Mouse (Mus musculus) megakaryocyte, adult 5-6 weeks (primary cell): Measurements from ENCODE around the gene Gm8978. TPM values are rescaled to one million over a fixed set of nuclear protein-coding genes. Genes with fewer than 3 reads are reported as not detected.
"Not testable (repeated sequence)": the region's sequence is repeated elsewhere in the genome, so short reads cannot be mapped to it uniquely, and the experiment has no call there.

Experiments
- ATAC-seq: 2 replicates; pipeline ENCODE4 v1.8.0; 2016; ENCODE audit warnings: mild to moderate bottlenecking, inconsistent platforms; ENCODE audit not compliant: poor library complexity, severe bottlenecking
- total RNA-seq, 2 experiments: library from RNA; stranded (forward) in 1 of 2; stranded (reverse) in 1 of 2; fragments of 153-499, 151-499 nt in 1 of 2; fragments of 221-1000, 200-1000 nt in 1 of 2; gene quantifications; 2 replicates each; pipeline versions ENCODE4 v1.2.3 to v1.2.4; 2015 to 2017

Gene Gm8978
- total RNA-seq (2015) (not detected in 2 replicates), total RNA-seq (2017) (not detected in 2 replicates)

DNA sequence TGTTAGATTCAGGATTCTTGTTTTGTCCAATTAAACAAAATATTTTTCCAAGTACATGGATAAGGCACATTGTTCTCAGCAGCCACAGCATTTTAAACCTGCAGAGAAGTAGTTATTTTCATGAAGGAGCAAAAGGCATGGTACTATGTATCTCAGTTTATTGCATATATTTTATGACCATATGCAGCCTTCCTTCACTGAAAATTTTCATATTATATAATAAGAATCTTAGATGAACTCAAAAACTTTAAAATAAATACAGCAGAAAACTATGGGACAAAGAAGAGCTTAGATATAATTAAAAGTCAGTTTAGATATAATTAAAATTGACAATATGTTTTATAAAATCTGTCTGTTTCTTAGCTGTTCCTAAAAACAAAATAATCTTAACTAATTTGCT is at the start of gene Gm8978:
Gm8978 (minus strand) TSS at position 101 of the 400 bp plus-strand sequence.
- not testable (repeated sequence) for ATAC-seq

DNA sequence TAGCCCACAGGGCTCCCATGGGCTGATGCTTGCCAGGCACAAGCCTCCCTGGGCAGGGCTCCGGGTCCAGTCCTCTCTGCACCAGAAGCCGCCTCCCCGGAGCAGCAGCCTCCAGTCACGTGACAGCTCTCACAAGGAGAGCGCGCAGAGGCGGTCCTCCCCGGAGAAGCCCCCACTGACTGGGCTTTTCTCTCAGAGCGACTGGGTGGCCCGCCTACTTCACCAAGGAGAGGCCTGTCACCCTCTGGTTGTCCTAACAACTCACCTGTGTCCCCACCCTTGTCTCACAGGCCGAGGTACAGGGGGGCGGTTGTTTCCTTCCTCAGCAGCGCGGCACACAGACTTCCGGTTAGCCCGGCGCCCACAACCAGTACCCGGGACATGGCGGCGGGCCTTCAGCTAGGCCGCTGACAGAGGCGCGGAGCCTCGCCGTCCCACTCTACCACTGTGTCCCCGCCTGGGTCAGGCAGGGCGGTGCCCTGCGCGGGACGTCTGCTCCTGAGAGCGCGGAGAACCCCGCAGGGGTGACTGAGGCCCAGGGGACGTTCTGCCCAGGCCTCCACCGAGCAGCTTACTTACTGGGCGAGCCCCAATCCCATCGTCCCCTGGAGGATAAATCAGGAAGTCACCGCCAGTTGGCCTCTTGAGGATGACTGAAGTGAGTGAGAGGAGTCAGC is 35.3 kb downstream of the Gm8978 start:
- peak; percentile 95 for ATAC-seq

- not testable (repeated sequence) for ATAC-seq
These were observed 56.5 kb downstream of the Gm8978 start for GRCm38 (mm10) chr19:33568551-33568950.

Other genes with a start within 250 kb of the Gm8978 start
- 1.2 and 2.8 TPM in 2 replicates for gene Rnls, start 233.0 kb downstream of the Gm8978 start, total RNA-seq (2015)
- 1.8 and 3.5 TPM in 2 replicates for gene Rnls, start 233.0 kb downstream of the Gm8978 start, total RNA-seq (2017)
- gene Lipo4, start 107.5 kb downstream of the Gm8978 start, total RNA-seq (2015) = not detected in 2 replicates
- gene Lipo4, start 107.5 kb downstream of the Gm8978 start, total RNA-seq (2017) = not detected in 2 replicates
- gene Lipo2, start 126.1 kb upstream of the Gm8978 start, total RNA-seq (2015) = not detected in 2 replicates
- gene Lipo2, start 126.1 kb upstream of the Gm8978 start, total RNA-seq (2017) = 0.53 TPM in 1 of 2 replicates, not detected in the other
- 16.5 and 22.5 TPM in 2 replicates for gene Lipo3, start 136.7 kb upstream of the Gm8978 start, total RNA-seq (2015)
- gene Lipo3, start 136.7 kb upstream of the Gm8978 start, total RNA-seq (2017) = 10.0 and 13.6 TPM in 2 replicates
- not detected in 2 replicates for gene Lipo1, start 162.2 kb upstream of the Gm8978 start, total RNA-seq (2015)
- not detected in 2 replicates for gene Lipo1, start 162.2 kb upstream of the Gm8978 start, total RNA-seq (2017)